Mouse (Mus musculus): ENCODE measurements around the gene 2900011O08Rik.

Gene 2900011O08Rik

DNA sequence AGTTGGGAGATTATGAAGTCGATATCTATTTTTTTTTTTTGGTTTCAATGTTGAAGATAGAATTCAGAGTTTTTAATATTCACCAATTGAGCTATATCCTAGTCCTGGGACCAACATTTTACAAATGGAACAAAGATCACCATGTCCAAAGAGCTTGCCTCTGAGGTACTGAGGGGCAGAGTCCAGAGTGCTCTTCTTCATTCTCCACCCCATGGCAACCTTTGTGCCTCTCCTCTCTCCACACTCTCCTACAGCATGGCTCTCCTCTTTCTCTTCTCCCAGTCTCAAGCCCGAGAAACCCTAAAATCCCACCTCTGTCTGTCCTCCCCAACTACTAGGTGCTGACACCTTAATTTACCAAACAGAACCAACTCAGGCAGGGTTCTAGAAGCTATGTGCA lies 18.3 kb downstream of the 2900011O08Rik start:
- DNase-seq (ENCODE audit: low read depth), result no peak

- DNase-seq (ENCODE audit: low read depth), result no peak
Observed at GRCm38 (mm10) chr16:14005266-14005665, 18.9 kb downstream of the 2900011O08Rik start.

DNA sequence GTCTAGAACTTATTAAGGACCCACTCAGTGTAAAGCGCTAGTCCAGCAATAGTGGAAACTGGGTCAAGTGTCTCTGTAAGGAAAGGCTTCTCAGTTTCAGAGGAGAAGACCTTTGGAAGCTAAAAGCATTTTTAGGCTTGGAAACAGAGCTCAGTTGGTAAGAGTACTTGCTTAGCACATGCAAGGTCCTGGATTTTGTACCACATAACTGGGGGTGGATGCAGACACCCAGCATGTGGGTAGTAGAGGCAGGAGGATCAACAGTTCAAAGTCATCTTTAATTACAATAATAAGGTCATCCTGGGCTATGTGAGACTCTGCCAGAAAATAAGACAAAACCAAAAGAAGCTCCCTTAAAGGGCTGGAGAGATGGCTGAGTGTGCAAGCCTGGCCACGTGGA lies 21.7 kb downstream of the 2900011O08Rik start:
- no peak for DNase-seq (ENCODE audit: low read depth)

GRCm38 (mm10) chr16:14008708-14009107 lies 22.3 kb downstream of the 2900011O08Rik start:
- DNase-seq (ENCODE audit: low read depth), result no peak

GRCm38 (mm10) chr16:14009966-14010365 lies 23.6 kb downstream of the 2900011O08Rik start:
- no peak for DNase-seq (ENCODE audit: low read depth)

- no peak for DNase-seq (ENCODE audit: low read depth)
Observed at GRCm38 (mm10) chr16:14017306-14017705, 30.9 kb downstream of the 2900011O08Rik start.

- no peak for DNase-seq (ENCODE audit: low read depth)
Observed at GRCm38 (mm10) chr16:14021166-14021822, 34.9 kb downstream of the 2900011O08Rik start.

DNA sequence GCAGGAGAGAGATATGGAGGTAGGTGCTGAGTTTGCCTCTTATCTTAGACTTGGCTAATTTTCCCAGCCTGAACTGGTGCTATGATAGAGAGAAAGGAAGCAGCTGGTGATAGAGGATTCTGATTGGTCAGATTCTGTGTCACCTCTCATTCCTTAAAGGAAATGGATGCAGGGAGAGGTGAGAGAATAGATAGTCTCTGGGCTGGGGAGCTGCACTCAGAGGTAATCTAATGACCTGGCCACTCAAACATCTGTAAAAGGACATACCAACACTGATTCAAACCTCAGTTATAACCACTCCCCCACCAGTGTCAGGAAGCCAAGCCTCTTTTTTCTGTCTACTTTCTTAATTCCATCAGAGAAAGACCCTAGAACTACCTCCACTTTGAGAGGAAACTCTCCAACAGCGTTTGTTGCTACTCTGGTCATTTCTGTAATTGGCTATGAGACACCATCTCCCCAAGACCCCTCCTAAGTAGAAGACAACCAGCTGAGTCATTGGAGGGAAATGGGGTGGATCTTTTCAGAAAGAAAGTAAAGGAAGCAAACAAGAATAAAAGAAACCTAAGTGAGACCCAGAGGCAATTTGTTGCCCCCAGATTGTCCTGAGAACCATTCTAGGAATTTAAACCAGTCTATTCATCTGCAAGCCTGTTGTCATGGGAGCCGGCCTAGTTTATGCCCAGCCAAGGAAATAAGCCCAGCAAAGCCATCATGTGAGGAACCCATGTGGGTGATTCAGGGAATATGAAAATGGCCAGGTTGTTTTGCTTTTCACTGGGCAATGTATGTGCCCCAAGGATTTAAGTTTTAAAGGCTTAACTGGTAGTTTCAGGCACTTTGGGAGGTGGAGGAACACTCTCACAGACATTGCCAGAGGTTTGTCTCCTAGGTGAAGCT lies 38.9 kb downstream of the 2900011O08Rik start:
- DNase-seq (ENCODE audit: low read depth), result no peak

DNA sequence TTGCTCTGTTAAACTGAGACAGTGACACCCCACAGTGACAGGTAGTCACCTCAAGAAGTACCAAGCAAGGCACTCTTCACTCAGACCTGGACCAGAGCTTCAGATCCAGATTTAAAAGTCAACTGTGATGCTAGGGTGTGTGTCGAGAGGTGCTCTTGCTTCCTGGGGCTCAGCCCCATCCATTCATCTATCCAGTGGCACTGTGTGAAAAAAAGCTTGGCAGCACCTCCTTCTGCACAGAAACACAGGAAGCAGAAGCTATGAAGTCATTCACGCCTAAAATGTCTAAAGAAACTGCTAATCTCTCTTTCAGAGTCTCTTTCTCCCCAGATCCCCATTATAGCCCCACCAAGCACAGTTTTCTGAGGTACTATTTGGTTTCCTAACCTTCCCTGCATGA lies 42.7 kb downstream of the 2900011O08Rik start:
- no peak for DNase-seq (ENCODE audit: low read depth)

GRCm38 (mm10) chr16:14029851-14030250 lies 43.4 kb downstream of the 2900011O08Rik start:
- no peak for DNase-seq (ENCODE audit: low read depth)

DNA sequence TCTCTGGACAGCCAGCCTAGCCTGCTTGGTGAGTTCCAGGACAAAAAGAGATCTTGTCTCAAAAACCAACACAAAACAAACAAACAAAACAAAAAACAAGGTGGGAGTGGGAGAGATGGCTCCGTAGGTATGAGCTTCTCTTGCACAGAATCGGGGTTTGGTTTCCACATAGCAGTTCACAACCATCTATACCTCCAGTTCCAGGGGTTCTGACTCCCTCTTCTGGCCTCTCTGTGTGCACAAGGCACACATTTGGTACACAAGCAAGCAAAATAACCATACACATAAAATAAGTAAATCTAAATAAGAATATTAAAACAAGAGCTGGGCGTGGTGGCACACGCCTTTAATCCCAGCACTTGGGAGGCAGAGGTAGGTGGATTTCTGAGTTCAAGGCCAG lies 44.2 kb downstream of the 2900011O08Rik start:
- no peak for DNase-seq (ENCODE audit: low read depth)

DNA sequence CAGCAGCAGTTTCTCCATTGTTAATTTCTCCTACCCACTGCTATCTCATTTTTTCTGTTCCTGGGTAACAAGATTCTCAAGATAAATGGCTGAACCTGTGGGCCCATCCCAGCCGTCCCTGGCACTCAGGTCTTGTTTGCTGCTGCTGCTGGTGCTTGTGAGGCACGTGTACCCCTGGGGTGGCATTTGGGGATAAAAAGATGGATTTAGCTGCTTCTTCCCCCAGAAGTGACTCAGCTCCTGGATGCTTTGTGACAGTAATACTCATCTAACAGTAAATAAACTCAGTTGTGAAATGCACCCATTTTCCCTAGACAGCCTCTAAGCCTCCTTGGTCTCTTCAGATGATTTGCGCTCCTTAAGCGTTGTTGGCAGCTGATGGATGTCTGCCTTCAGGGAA lies 46.7 kb downstream of the 2900011O08Rik start:
- DNase-seq (ENCODE audit: low read depth), result no peak

DNA sequence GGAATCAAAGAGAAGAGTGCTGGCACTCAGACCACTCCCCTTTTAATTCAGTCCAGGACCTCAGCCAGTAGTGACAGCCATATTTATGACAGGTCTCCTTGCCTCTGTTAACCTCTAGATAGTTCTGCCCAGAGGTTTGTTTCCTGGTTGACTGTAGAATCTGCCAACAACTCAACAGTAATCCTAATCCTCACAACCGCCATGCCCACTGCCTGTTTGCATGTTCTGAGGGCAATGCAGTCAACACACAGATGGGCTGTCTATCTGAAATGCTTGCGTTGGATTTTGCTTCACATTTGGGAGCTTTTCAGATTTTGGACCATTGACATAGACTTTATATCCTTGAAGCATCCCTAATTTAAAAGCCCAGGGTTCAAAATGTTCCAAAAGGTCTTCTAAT lies 56.0 kb downstream of the 2900011O08Rik start:
- no peak for DNase-seq (ENCODE audit: low read depth)

DNA sequence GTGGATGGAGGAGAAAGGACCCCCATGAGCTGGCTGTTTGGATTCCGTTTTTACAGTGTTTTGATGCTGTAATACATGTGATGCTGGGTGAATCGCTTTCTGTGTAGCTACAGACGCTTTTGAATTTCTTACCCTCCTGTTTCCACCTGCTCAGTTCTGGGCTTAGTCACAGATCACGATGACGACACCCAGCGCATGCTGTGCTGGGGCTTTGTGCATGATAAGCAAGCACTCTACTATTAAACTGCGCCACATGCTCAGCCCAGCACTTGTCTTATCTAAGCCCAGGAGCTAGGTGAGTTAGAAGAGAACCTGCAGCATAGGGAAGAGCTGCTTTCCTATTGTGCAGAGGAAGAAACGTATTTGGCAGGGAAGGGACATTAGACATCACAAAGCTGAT lies 58.3 kb downstream of the 2900011O08Rik start:
- DNase-seq (ENCODE audit: low read depth), result no peak

- no peak for DNase-seq (ENCODE audit: low read depth)
Observed at GRCm38 (mm10) chr16:14046224-14046756, 59.9 kb downstream of the 2900011O08Rik start.

- DNase-seq (ENCODE audit: low read depth), result no peak
Observed at GRCm38 (mm10) chr16:14052221-14052620, 65.8 kb downstream of the 2900011O08Rik start.

DNA sequence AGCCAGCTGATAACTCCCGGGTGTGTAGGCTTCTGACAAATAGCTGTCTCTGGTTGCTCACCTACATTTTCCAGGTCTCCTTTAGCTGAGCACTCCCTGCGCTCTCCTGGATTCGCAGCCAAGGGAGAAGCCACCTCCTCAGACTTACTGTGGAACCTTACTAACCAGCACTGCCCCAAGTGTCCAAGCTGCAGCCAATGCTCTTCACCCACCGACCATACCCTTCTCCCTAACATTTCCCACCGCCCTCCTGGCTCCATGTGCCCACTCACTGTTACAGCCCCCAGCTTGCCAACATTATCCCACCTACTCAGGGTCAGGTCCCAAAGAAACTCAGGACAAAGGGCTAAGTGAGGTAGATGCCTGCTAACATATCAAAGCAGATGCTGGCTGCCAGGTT lies 66.7 kb downstream of the 2900011O08Rik start:
- DNase-seq (ENCODE audit: low read depth), result no peak

- no peak for DNase-seq (ENCODE audit: low read depth)
Observed at GRCm38 (mm10) chr16:14055271-14055670, 68.9 kb downstream of the 2900011O08Rik start.

DNA sequence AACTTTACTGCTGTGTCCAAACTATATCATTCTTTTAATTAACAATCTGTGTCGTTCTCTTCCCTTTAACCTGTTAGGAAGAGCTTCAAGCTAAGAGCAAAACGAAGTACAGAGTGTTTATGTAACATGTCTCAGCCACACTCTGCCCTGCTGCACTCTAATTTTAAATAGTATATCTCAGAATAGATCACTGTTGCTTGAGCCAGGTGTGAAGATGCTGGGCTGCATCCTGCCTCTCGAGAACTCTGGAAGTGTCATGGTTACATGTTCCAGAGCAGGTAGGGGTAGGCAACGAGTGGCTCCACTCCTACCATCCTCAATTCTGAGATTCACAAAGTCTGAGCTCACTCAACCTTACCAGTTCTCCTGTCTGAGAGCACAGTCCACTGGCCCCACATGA lies 70.3 kb downstream of the 2900011O08Rik start:
- DNase-seq (ENCODE audit: low read depth), result no peak

DNA sequence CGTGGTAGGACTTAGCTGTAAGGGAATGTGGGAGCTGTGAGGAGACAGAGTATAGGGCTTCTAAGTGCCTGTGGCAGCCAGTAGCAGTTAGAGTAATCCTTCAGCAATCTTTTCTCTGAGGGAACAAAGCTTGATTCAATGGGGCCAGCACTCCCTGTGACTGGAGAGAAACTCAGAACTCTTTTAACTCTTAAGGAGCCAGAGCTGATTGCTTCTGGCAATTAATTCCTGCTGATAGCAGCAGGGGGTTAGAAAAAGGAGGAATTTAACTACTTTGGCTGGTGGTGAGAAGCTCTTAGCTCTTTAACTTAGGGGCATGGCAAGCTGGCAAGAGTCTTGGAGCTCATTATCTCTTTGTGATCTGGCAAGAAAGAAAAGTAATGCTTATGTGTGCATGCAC lies 72.1 kb downstream of the 2900011O08Rik start:
- DNase-seq (ENCODE audit: low read depth), result no peak

GRCm38 (mm10) chr16:14059118-14059854 lies 72.9 kb downstream of the 2900011O08Rik start:
- no peak for DNase-seq (ENCODE audit: low read depth)

GRCm38 (mm10) chr16:14059869-14060268 lies 73.5 kb downstream of the 2900011O08Rik start:
- no peak for DNase-seq (ENCODE audit: low read depth)

Measured in c-Kit-positive CD71-negative TER-119-negative erythroid progenitor cells, embryonic 14.5 days (primary cell).